Comparison of ENCODE assay signal across 8 mouse cellular contexts in the genomic region with DNA sequence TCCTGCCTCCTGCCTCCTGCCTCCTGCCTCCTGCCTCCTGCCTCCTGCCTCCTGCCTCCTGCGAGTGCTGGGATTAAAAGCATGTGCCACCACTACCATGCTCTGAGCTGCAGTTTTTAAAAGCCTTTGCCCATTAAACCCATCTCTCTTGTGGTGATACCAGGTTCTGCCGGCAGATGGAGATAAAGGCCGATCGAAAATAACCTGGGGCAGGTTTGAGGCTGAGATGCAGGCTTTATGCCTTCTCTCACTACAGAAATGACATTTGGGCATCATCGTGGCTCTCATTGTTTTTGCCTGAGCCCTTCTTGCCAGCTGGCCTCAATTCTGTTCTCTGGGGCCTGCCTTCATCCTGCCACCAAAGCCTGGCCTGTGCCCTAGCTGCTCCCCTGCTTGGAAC. TPM values are rescaled to one million over a fixed set of nuclear protein-coding genes. Genes with fewer than 3 reads are reported as not detected.
DNase-seq lines count a peak whose midpoint lies in the region; ATAC-seq and TF ChIP-seq lines count a peak whose summit lies in the region.

No protein-coding gene starts in this region.

- H3K4me2 ChIP-seq in intestine, embryonic 14.5 days (ENCODE audit: low read length): no peak overlapping the region
- no peak overlapping the region for H3K4me2 ChIP-seq in intestine, embryonic 16.5 days (ENCODE audit: low read depth, low read length)

- DNase-seq in intestine, embryonic 14.5 days (ENCODE audit: low spot score): peak; percentile 86
- DNase-seq in ES-E14 (ENCODE audit: low read depth, low spot score): peak; percentile 53
- DNase-seq in brain, adult 2 months (ENCODE audit: low read depth, low spot score): peak; percentile 79
- DNase-seq in layer of hippocampus, postnatal 14 days (ENCODE audit: low spot score in 2 of 2): peak; percentile 71 to 73
- peak; percentile 31 for DNase-seq in naive thymus-derived CD4-positive, alpha-beta T cell, adult 2 months (ENCODE audit: low read depth)
- DNase-seq in yolk sac, embryonic 10.5 days (ENCODE audit: low spot score): peak; percentile 18

- no peak overlapping the region for H3K4me3 ChIP-seq in intestine, embryonic 14.5 days (ENCODE audit: low read depth, low read length)
- no peak overlapping the region for H3K4me3 ChIP-seq in intestine, embryonic 16.5 days (ENCODE audit: low read length)
- H3K4me3 ChIP-seq in ES-E14 (ENCODE audit: insufficient read depth in 1 of 2, low read depth in 1 of 2, low read length in 2 of 2, poor library complexity in 1 of 2, severe bottlenecking in 1 of 2): no peak overlapping the region

- H3K9ac ChIP-seq in intestine, embryonic 14.5 days (ENCODE audit: low read length): no peak overlapping the region
- no peak overlapping the region for H3K9ac ChIP-seq in intestine, embryonic 16.5 days (ENCODE audit: low read depth, low read length)
- H3K9ac ChIP-seq in ES-E14 (ENCODE audit: insufficient read depth, low read depth, low read length, poor library complexity, severe bottlenecking): no peak overlapping the region

- 7% methylated on average over 5 of the region's 5 CpGs for WGBS in intestine, embryonic 14.5 days
- WGBS in intestine, embryonic 16.5 days: 3% methylated on average over 5 of the region's 5 CpGs

- H3K27me3 ChIP-seq in intestine, embryonic 14.5 days (replicated peaks; ENCODE audit: control insufficient read depth, insufficient read depth, low read length): no peaks in the 10 kb centered on the region
- H3K27me3 ChIP-seq in intestine, embryonic 16.5 days (replicated peaks; ENCODE audit: control insufficient read depth, insufficient read depth, low read length): no peaks in the 10 kb centered on the region

- peaks cover 5% of the 10 kb centered on the region for H3K4me1 ChIP-seq in intestine, embryonic 14.5 days (replicated peaks; ENCODE audit: control insufficient read depth, insufficient read depth, low read length)
- no peaks in the 10 kb centered on the region for H3K4me1 ChIP-seq in intestine, embryonic 16.5 days (ENCODE audit: control insufficient read depth, insufficient read depth, low read length)
- peaks cover 0 to 7% of the 10 kb centered on the region in 2 experiments; a peak in 1 of 4 replicates for H3K4me1 ChIP-seq in ES-E14 (ENCODE audit: control insufficient read depth in 2 of 2, insufficient read depth in 2 of 2, low read length in 2 of 2, poor library complexity in 1 of 2)

- no peak overlapping the region for H3K27ac ChIP-seq in intestine, embryonic 14.5 days (ENCODE audit: low read depth)
- H3K27ac ChIP-seq in intestine, embryonic 16.5 days (ENCODE audit: low read length): no peak overlapping the region
- H3K27ac ChIP-seq in ES-E14 (ENCODE audit: insufficient read depth, low read depth, low read length, poor library complexity, severe bottlenecking): no peak overlapping the region

- in situ Hi-C loops in ES-E14 (cut with MboI; ENCODE audit: low sequenced_read_pairs in 2 of 2, unreplicated experiment in 2 of 2): no loop called here

- no peaks in the 10 kb centered on the region for H3K9me3 ChIP-seq in intestine, embryonic 14.5 days (ENCODE audit: control insufficient read depth, low read length)
- H3K9me3 ChIP-seq in intestine, embryonic 16.5 days (ENCODE audit: control insufficient read depth, low read length): no peaks in the 10 kb centered on the region
- H3K9me3 ChIP-seq in ES-E14 (ENCODE audit: control insufficient read depth, insufficient read depth, low read depth, low read length): no peaks in the 10 kb centered on the region

- ATAC-seq in intestine, embryonic 14.5 days (replicated peaks; ENCODE audit: low FRiP score, low TSS enrichment, low read depth): no peak
- ATAC-seq in intestine, embryonic 16.5 days: no peak
- 0 out of 2 replicates have a peak, but pooled peaks have one; percentile 57 for ATAC-seq in erythroid progenitor cell, adult 5-6 weeks (replicated peaks; ENCODE audit: low FRiP score, poor library complexity, severe bottlenecking)

- H3K36me3 ChIP-seq in intestine, embryonic 14.5 days (ENCODE audit: control insufficient read depth, insufficient read depth, low read length): no peaks in the 10 kb centered on the region
- H3K36me3 ChIP-seq in intestine, embryonic 16.5 days (ENCODE audit: control insufficient read depth, insufficient read depth, low read length): no peaks in the 10 kb centered on the region
- no peaks in the 10 kb centered on the region for H3K36me3 ChIP-seq in ES-E14 (ENCODE audit: control insufficient read depth, insufficient read depth, low read length, poor library complexity, severe bottlenecking)

TF ChIP-seq in ES-E14, 5 proteins besides CTCF, POLR2A, EP300 and RAD21:
- TF ChIP-seq HCFC1 (IDR thresholded peaks at IDR 0.05; ENCODE audit: borderline replicate concordance, insufficient read depth, low read length): no peak
- no peak for TF ChIP-seq MAFK (IDR thresholded peaks at IDR 0.05; ENCODE audit: insufficient read depth, low read depth, low read length)
- TF ChIP-seq ZNF384 (IDR thresholded peaks at IDR 0.05; ENCODE audit: low read depth, low read length): no peak
- TF ChIP-seq CHD2 (IDR thresholded peaks at IDR 0.05; ENCODE audit: low read depth, low read length): no peak

RNA-seq across cellular contexts. Expression of a gene that starts 14.2 kb away (rescaled TPM):
- polyA plus RNA-seq in intestine, embryonic 14.5 days (2014; fragmentation: Nextera tagmentation; extraction: Ambion mirVana): not detected in 2 replicates
- polyA plus RNA-seq in intestine, embryonic 16.5 days (2015; fragmentation: Nextera tagmentation; extraction: Ambion mirVana): not detected in 2 replicates
- not detected in 2 replicates for total RNA-seq in ES-E14 (2012; rRNA removed)
- total RNA-seq in erythroid progenitor cell, adult 5-6 weeks (2015; ENCODE audit: low replicate concordance): not detected in 2 replicates
- not detected in 2 replicates for total RNA-seq in erythroid progenitor cell, adult 5-6 weeks (2017; ENCODE audit: low replicate concordance)
- total RNA-seq in layer of hippocampus, postnatal 14 days (2021): not detected

RNA-seq across cellular contexts. Expression of a gene that starts 26.6 kb away (rescaled TPM):
- not detected in 2 replicates for polyA plus RNA-seq in intestine, embryonic 14.5 days (2014; fragmentation: Nextera tagmentation; extraction: Ambion mirVana)
- not detected in 2 replicates for polyA plus RNA-seq in intestine, embryonic 16.5 days (2015; fragmentation: Nextera tagmentation; extraction: Ambion mirVana)
- total RNA-seq in ES-E14 (2012; rRNA removed): not detected in 2 replicates
- not detected in 2 replicates for total RNA-seq in erythroid progenitor cell, adult 5-6 weeks (2015; ENCODE audit: low replicate concordance)
- total RNA-seq in erythroid progenitor cell, adult 5-6 weeks (2017; ENCODE audit: low replicate concordance): not detected in 2 replicates
- not detected for total RNA-seq in layer of hippocampus, postnatal 14 days (2021)

RNA-seq across cellular contexts. Expression of a gene that starts 34.9 kb away (rescaled TPM):
- 0.51 and 0.86 TPM in 2 replicates for polyA plus RNA-seq in intestine, embryonic 14.5 days (2014; fragmentation: Nextera tagmentation; extraction: Ambion mirVana)
- 0.54 and 0.79 TPM in 2 replicates for polyA plus RNA-seq in intestine, embryonic 16.5 days (2015; fragmentation: Nextera tagmentation; extraction: Ambion mirVana)
- total RNA-seq in ES-E14 (2012; rRNA removed): 0.18 and 0.58 TPM in 2 replicates
- not detected in 2 replicates for total RNA-seq in erythroid progenitor cell, adult 5-6 weeks (2015; ENCODE audit: low replicate concordance)
- total RNA-seq in erythroid progenitor cell, adult 5-6 weeks (2017; ENCODE audit: low replicate concordance): 1.0 TPM in 1 of 2 replicates, not detected in the other
- 1 to 10 TPM; 2.9 to 4.2 TPM for total RNA-seq in layer of hippocampus, postnatal 14 days (2021)

RNA-seq across cellular contexts. Expression of a gene that starts 35.4 kb away (rescaled TPM):
- 38.2 and 39.1 TPM in 2 replicates for polyA plus RNA-seq in intestine, embryonic 14.5 days (2014; fragmentation: Nextera tagmentation; extraction: Ambion mirVana)
- 20.7 and 21.2 TPM in 2 replicates for polyA plus RNA-seq in intestine, embryonic 16.5 days (2015; fragmentation: Nextera tagmentation; extraction: Ambion mirVana)
- 21.4 and 22.9 TPM in 2 replicates for total RNA-seq in ES-E14 (2012; rRNA removed)
- total RNA-seq in erythroid progenitor cell, adult 5-6 weeks (2015; ENCODE audit: low replicate concordance): 6.8 and 9.6 TPM in 2 replicates
- 4.9 and 5.4 TPM in 2 replicates for total RNA-seq in erythroid progenitor cell, adult 5-6 weeks (2017; ENCODE audit: low replicate concordance)
- total RNA-seq in layer of hippocampus, postnatal 14 days (2021): 10 to 100 TPM in 1 of 2 experiments, 1 to 10 TPM in 1; 9.8 to 10.8 TPM

RNA-seq across cellular contexts. Expression of a gene that starts 39.7 kb away (rescaled TPM):
- polyA plus RNA-seq in intestine, embryonic 14.5 days (2014; fragmentation: Nextera tagmentation; extraction: Ambion mirVana): not detected in 2 replicates
- polyA plus RNA-seq in intestine, embryonic 16.5 days (2015; fragmentation: Nextera tagmentation; extraction: Ambion mirVana): not detected in 2 replicates
- total RNA-seq in ES-E14 (2012; rRNA removed): not detected in 2 replicates
- total RNA-seq in erythroid progenitor cell, adult 5-6 weeks (2015; ENCODE audit: low replicate concordance): not detected in 2 replicates
- not detected in 2 replicates for total RNA-seq in erythroid progenitor cell, adult 5-6 weeks (2017; ENCODE audit: low replicate concordance)
- not detected for total RNA-seq in layer of hippocampus, postnatal 14 days (2021)

Comparison
In these comparisons a context has a peak if more than half of its experiments do, and no peak if none do; other contexts are left out.
1. DNase-seq: peak in every context shown above with its lines; median percentile 86 in intestine, embryonic 14.5 days; 79 in brain, adult 2 months; 72 in layer of hippocampus, postnatal 14 days; 53 in ES-E14; 31 in naive thymus-derived CD4-positive, alpha-beta T cell, adult 2 months; 18 in yolk sac, embryonic 10.5 days.